Mouse (Mus musculus): Measurements from ENCODE around the gene Commd7.

GRCm38 (mm10) chr2:153622449-153622848 is 10.1 kb downstream of the Commd7 start:
- TF ChIP-seq POLR2A (IDR thresholded peaks at IDR 0.05; ENCODE audit: insufficient read depth, low read length): no peak
- peak; percentile 87 for TF ChIP-seq EP300 (IDR thresholded peaks at IDR 0.05; ENCODE audit: insufficient read depth, low read depth, low read length)

Measured in ES-Bruce4 (cell line).